ENCODE assay signal across 8 mouse cellular contexts in the genomic region with DNA sequence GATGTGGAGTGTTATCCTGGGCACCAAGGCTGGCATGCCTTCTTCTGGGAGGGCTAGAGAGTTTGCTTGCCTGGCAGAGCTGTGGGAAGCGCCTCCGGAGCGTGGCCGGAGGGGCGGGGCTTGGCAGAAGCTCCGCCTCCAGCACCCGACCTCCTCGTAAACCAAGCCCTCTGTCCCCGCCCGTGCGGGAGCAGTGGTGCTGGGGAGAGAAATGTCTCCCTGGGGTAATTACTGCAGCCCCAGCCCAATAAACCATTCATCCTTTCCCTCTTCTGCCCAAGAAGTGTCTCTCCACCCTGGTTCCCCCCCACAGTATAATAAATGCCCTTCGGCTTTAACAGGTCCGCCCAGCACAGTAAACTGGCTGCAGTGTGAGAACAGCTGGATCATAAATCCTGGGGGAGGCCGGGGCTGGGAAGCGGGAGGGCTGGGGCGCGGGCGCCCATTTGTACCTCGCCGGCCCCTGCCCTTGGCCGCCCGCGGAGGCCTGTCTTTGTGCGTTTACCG. TPM values are rescaled to one million over a fixed set of nuclear protein-coding genes. Genes with fewer than 3 reads are reported as not detected.
DNase-seq lines count a peak whose midpoint lies in the region; ATAC-seq and TF ChIP-seq lines count a peak whose summit lies in the region.

No protein-coding gene starts in this region.

- peak overlapping the region; percentile 91 for H3K27ac ChIP-seq in forebrain, embryonic 13.5 days
- no peak overlapping the region for H3K27ac ChIP-seq in stomach, embryonic 16.5 days (ENCODE audit: low read length)

- TF ChIP-seq CTCF in brain, embryonic 14.5 days (IDR thresholded peaks at IDR 0.05; ENCODE audit: borderline replicate concordance, extremely low read depth, insufficient read depth, insufficient read length) = no peak

- ATAC-seq in forebrain, embryonic 13.5 days = peak; percentile 40
- peak; percentile 39; the same call in 1 of the 2 replicates for ATAC-seq in stomach, embryonic 16.5 days (ENCODE audit: insufficient read depth, low FRiP score)

- H3K27me3 ChIP-seq in forebrain, embryonic 13.5 days = peaks cover 7% of the 10 kb centered on the region; the same call in 1 of the 2 replicates
- peaks cover 62% of the 10 kb centered on the region for H3K27me3 ChIP-seq in stomach, embryonic 16.5 days (ENCODE audit: control insufficient read depth, insufficient read depth, low read length)

- H3K36me3 ChIP-seq in forebrain, embryonic 13.5 days (ENCODE audit: poor library complexity, severe bottlenecking) = peaks cover 24% of the 10 kb centered on the region
- H3K36me3 ChIP-seq in stomach, embryonic 16.5 days (ENCODE audit: control insufficient read depth, insufficient read depth, low read length) = no peaks in the 10 kb centered on the region

- peak overlapping the region; percentile 96 for H3K4me2 ChIP-seq in forebrain, embryonic 13.5 days
- H3K4me2 ChIP-seq in stomach, embryonic 16.5 days (ENCODE audit: low read depth, low read length) = peak overlapping the region; percentile 66

- peaks cover 87% of the 10 kb centered on the region for H3K4me1 ChIP-seq in forebrain, embryonic 13.5 days
- peaks cover 20% of the 10 kb centered on the region for H3K4me1 ChIP-seq in stomach, embryonic 16.5 days (ENCODE audit: control insufficient read depth, insufficient read depth, low read length)

- H3K9ac ChIP-seq in forebrain, embryonic 13.5 days = peak overlapping the region; percentile 79
- H3K9ac ChIP-seq in stomach, embryonic 16.5 days (ENCODE audit: low read length) = no peak overlapping the region

- WGBS in forebrain, embryonic 13.5 days = under 1% methylated on average over 25 of the region's 25 CpGs
- 2% methylated on average over 25 of the region's 25 CpGs for WGBS in stomach, embryonic 16.5 days

- H3K4me3 ChIP-seq in forebrain, embryonic 13.5 days = peak overlapping the region; percentile 81
- H3K4me3 ChIP-seq in stomach, embryonic 16.5 days (replicated peaks; ENCODE audit: low read length) = peak overlapping the region; percentile 38

- DNase-seq in ES-CJ7 (ENCODE audit: low read depth, low spot score) = peak; percentile 55
- DNase-seq in brain, embryonic 14.5 days (ENCODE audit: low read depth) = peak; percentile 90
- peak; percentile 39 for DNase-seq in induced T-regulatory cell, adult 2 months (ENCODE audit: low read depth)
- peak; percentile 71 to 81 for DNase-seq in left cerebral cortex, adult 8-10 months (ENCODE audit: low spot score in 2 of 2)
- peak; percentile 82 for DNase-seq in mesoderm, embryonic 11.5 days (ENCODE audit: low read depth, low spot score)
- DNase-seq in ovary, adult 18-20 months (ENCODE audit: low spot score) = no peak

- H3K9me3 ChIP-seq in forebrain, embryonic 13.5 days (replicated peaks) = no peaks in the 10 kb centered on the region
- H3K9me3 ChIP-seq in stomach, embryonic 16.5 days (replicated peaks; ENCODE audit: control insufficient read depth, low read length) = no peaks in the 10 kb centered on the region

- no peak for TF ChIP-seq POLR2A in brain, embryonic 14.5 days (IDR thresholded peaks at IDR 0.05; ENCODE audit: borderline replicate concordance, extremely low read depth, insufficient read depth, insufficient read length, poor library complexity, severe bottlenecking)

RNA-seq across cellular contexts. Expression of a gene that starts 40.7 kb away (rescaled TPM):
- polyA plus RNA-seq in brain, embryonic 14.5 days (2012; rRNA removed) = not detected in 2 replicates
- polyA plus RNA-seq in forebrain, embryonic 13.5 days (2015; fragmentation: Nextera tagmentation; extraction: Ambion mirVana) = not detected in 2 replicates
- total RNA-seq in left cerebral cortex, adult 8-10 months (2022) = under 1 TPM; 0.63 to 0.94 (median 0.69) TPM
- not detected in 2 replicates for polyA plus RNA-seq in stomach, embryonic 16.5 days (2015; fragmentation: Nextera tagmentation; extraction: Ambion mirVana)
